8 mouse cellular contexts compared by ENCODE assay signal in genomic region chr17:35980363-35980754, GRCm38 (mm10). TPM values are rescaled to one million over a fixed set of nuclear protein-coding genes. Genes with fewer than 3 reads are reported as not detected.
DNase-seq lines count a peak whose midpoint lies in the region; ATAC-seq and TF ChIP-seq lines count a peak whose summit lies in the region.

No protein-coding gene starts in this region.

- H3K4me3 ChIP-seq in C2C12 (ENCODE audit: insufficient read depth, poor library complexity, severe bottlenecking) = peak overlapping the region; percentile 89
- peak overlapping the region; percentile 99 for H3K4me3 ChIP-seq in heart, embryonic 13.5 days
- H3K4me3 ChIP-seq in kidney, embryonic 16.5 days (ENCODE audit: low read length) = peak overlapping the region; percentile 73
- peak overlapping the region; percentile 76 for H3K4me3 ChIP-seq in liver, embryonic 13.5 days (replicated peaks)
- H3K4me3 ChIP-seq in neural tube, embryonic 12.5 days = peak overlapping the region; percentile 94

- H3K4me1 ChIP-seq in heart, embryonic 13.5 days = peaks cover 21% of the 10 kb centered on the region
- peaks cover 17% of the 10 kb centered on the region for H3K4me1 ChIP-seq in kidney, embryonic 16.5 days (ENCODE audit: insufficient read depth, low read length)
- H3K4me1 ChIP-seq in liver, embryonic 13.5 days (replicated peaks) = peaks cover 38% of the 10 kb centered on the region
- peaks cover 21% of the 10 kb centered on the region for H3K4me1 ChIP-seq in neural tube, embryonic 12.5 days

- peaks cover 25% of the 10 kb centered on the region for H3K79me3 ChIP-seq in C2C12 (ENCODE audit: low read depth)

- peak overlapping the region; percentile 95 for H3ac ChIP-seq in C2C12 (ENCODE audit: control insufficient read depth, insufficient read length, low read depth)

- H3K9ac ChIP-seq in heart, embryonic 13.5 days = peak overlapping the region; percentile 94
- H3K9ac ChIP-seq in kidney, embryonic 16.5 days (replicated peaks; ENCODE audit: low read length) = peak overlapping the region; percentile 79
- H3K9ac ChIP-seq in liver, embryonic 13.5 days = peak overlapping the region; percentile 78
- peak overlapping the region; percentile 86 for H3K9ac ChIP-seq in neural tube, embryonic 12.5 days

- peak; percentile 62 for DNase-seq in adrenal gland, postnatal 25 days
- no peak for DNase-seq in liver, embryonic 13.5 days

- no peaks in the 10 kb centered on the region for H3K9me3 ChIP-seq in heart, embryonic 13.5 days
- H3K9me3 ChIP-seq in kidney, embryonic 16.5 days (ENCODE audit: low read length) = no peaks in the 10 kb centered on the region
- no peaks in the 10 kb centered on the region for H3K9me3 ChIP-seq in liver, embryonic 13.5 days (replicated peaks)
- H3K9me3 ChIP-seq in neural tube, embryonic 12.5 days = no peaks in the 10 kb centered on the region

- no peak for TF ChIP-seq CTCF in C2C12 (IDR thresholded peaks at IDR 0.05; ENCODE audit: control insufficient read depth, insufficient read depth, insufficient read length)

- peak overlapping the region; percentile 96 for H3K27ac ChIP-seq in heart, embryonic 13.5 days (replicated peaks)
- peak overlapping the region; percentile 96 for H3K27ac ChIP-seq in kidney, embryonic 16.5 days (ENCODE audit: low read length)
- H3K27ac ChIP-seq in liver, embryonic 13.5 days = peak overlapping the region; percentile 81
- peak overlapping the region; percentile 86 for H3K27ac ChIP-seq in neural tube, embryonic 12.5 days

- WGBS in heart, embryonic 13.5 days = under 1% methylated on average over 29 of the region's 29 CpGs
- 0% methylated on average over 28 of the region's 29 CpGs for WGBS in kidney, embryonic 16.5 days
- WGBS in liver, embryonic 13.5 days (ENCODE audit: insufficient replicate concordance) = under 1% methylated on average over 29 of the region's 29 CpGs
- WGBS in neural tube, embryonic 12.5 days = under 1% methylated on average over 29 of the region's 29 CpGs

- ATAC-seq in erythroblast, adult 5-6 weeks (replicated peaks; ENCODE audit: low FRiP score, poor library complexity, severe bottlenecking) = 0 out of 2 replicates have a peak, but pooled peaks have one; percentile 21
- ATAC-seq in heart, embryonic 13.5 days (ENCODE audit: extremely low read depth, insufficient number of reproducible peaks, low FRiP score, low TSS enrichment) = 0 out of 2 replicates have a peak, but pooled peaks have one; percentile 2
- peak; percentile 49 for ATAC-seq in kidney, embryonic 16.5 days (ENCODE audit: low FRiP score, low TSS enrichment)
- ATAC-seq in liver, embryonic 13.5 days (ENCODE audit: low read depth) = peak; percentile 14
- peak; percentile 14; the same call in 1 of the 2 replicates for ATAC-seq in neural tube, embryonic 12.5 days (ENCODE audit: low FRiP score, low read depth)
- no peak for ATAC-seq in megakaryocyte progenitor cell, adult 5-6 weeks (replicated peaks; ENCODE audit: poor library complexity)

- peaks cover 43% of the 10 kb centered on the region for H3K36me3 ChIP-seq in C2C12 (ENCODE audit: control insufficient read depth, insufficient read depth)
- peaks cover 61% of the 10 kb centered on the region for H3K36me3 ChIP-seq in heart, embryonic 13.5 days
- H3K36me3 ChIP-seq in kidney, embryonic 16.5 days (ENCODE audit: insufficient read depth, low read length) = peaks cover 27% of the 10 kb centered on the region
- H3K36me3 ChIP-seq in liver, embryonic 13.5 days = peaks cover 34% of the 10 kb centered on the region
- H3K36me3 ChIP-seq in neural tube, embryonic 12.5 days = peaks cover 37% of the 10 kb centered on the region

- peak overlapping the region; percentile 90 for H3K4me2 ChIP-seq in heart, embryonic 13.5 days
- H3K4me2 ChIP-seq in kidney, embryonic 16.5 days (replicated peaks; ENCODE audit: low read depth, low read length) = peak overlapping the region; percentile 69
- peak overlapping the region; percentile 98 for H3K4me2 ChIP-seq in liver, embryonic 13.5 days
- H3K4me2 ChIP-seq in neural tube, embryonic 12.5 days (replicated peaks) = peak overlapping the region; percentile 90

- no peaks in the 10 kb centered on the region for H3K27me3 ChIP-seq in C2C12 (ENCODE audit: control insufficient read depth, insufficient read depth, insufficient read length)
- no peaks in the 10 kb centered on the region for H3K27me3 ChIP-seq in heart, embryonic 13.5 days (replicated peaks)
- no peaks in the 10 kb centered on the region for H3K27me3 ChIP-seq in kidney, embryonic 16.5 days (ENCODE audit: insufficient read depth, low read length)
- no peaks in the 10 kb centered on the region for H3K27me3 ChIP-seq in liver, embryonic 13.5 days
- H3K27me3 ChIP-seq in neural tube, embryonic 12.5 days (replicated peaks) = no peaks in the 10 kb centered on the region

- H3K79me2 ChIP-seq in C2C12 (ENCODE audit: control insufficient read depth, insufficient read depth) = peaks cover 50% of the 10 kb centered on the region

TF ChIP-seq in C2C12, 6 proteins besides CTCF, POLR2A, EP300 and RAD21 (continues in another document):
- no peak for TF ChIP-seq MAX (IDR thresholded peaks at IDR 0.05)
- TF ChIP-seq MYOD1 (IDR thresholded peaks at IDR 0.05; ENCODE audit: control insufficient read depth, insufficient read length, low read depth) = no peak

RNA-seq across cellular contexts. Expression of gene Prr3, which starts 0.3 kb away (rescaled TPM):
- polyA plus RNA-seq in C2C12 (2012; fragmentation: generic; extraction: Trizol) = 13.7 TPM
- total RNA-seq in adrenal gland, postnatal 25 days (2021) = 26.8 and 27.8 TPM in 2 replicates
- total RNA-seq in erythroblast, adult 5-6 weeks (2015; ENCODE audit: low replicate concordance) = 2.3 TPM in 1 of 2 replicates, not detected in the other
- 3.0 and 5.4 TPM in 2 replicates for total RNA-seq in erythroblast, adult 5-6 weeks (2017; ENCODE audit: low replicate concordance)
- polyA plus RNA-seq in heart, embryonic 13.5 days (2015; fragmentation: Nextera tagmentation; extraction: Ambion mirVana) = 17.6 and 18.1 TPM in 2 replicates
- polyA plus RNA-seq in kidney, embryonic 16.5 days (2015; fragmentation: Nextera tagmentation; extraction: Ambion mirVana) = 46.6 and 47.9 TPM in 2 replicates
- polyA plus RNA-seq in liver, embryonic 13.5 days (2015; fragmentation: Nextera tagmentation; extraction: Ambion mirVana) = 8.3 and 8.7 TPM in 2 replicates
- polyA plus RNA-seq in neural tube, embryonic 12.5 days (2016; fragmentation: Nextera tagmentation; extraction: Ambion mirVana) = 50.9 and 56.1 TPM in 2 replicates
- 18.5 and 20.3 TPM in 2 replicates for total RNA-seq in megakaryocyte progenitor cell, adult 5-6 weeks (2015)
- total RNA-seq in megakaryocyte progenitor cell, adult 5-6 weeks (2017) = 11.9 and 13.3 TPM in 2 replicates

RNA-seq across cellular contexts. Expression of gene Gnl1, which starts 0.7 kb away (rescaled TPM):
- 71.7 TPM for polyA plus RNA-seq in C2C12 (2012; fragmentation: generic; extraction: Trizol)
- 43.9 and 52.5 TPM in 2 replicates for total RNA-seq in adrenal gland, postnatal 25 days (2021)
- total RNA-seq in erythroblast, adult 5-6 weeks (2015; ENCODE audit: low replicate concordance) = 1.5 and 3.3 TPM in 2 replicates
- 2.0 and 4.3 TPM in 2 replicates for total RNA-seq in erythroblast, adult 5-6 weeks (2017; ENCODE audit: low replicate concordance)
- polyA plus RNA-seq in heart, embryonic 13.5 days (2015; fragmentation: Nextera tagmentation; extraction: Ambion mirVana) = 38.9 and 40.3 TPM in 2 replicates
- polyA plus RNA-seq in kidney, embryonic 16.5 days (2015; fragmentation: Nextera tagmentation; extraction: Ambion mirVana) = 55.7 and 57.8 TPM in 2 replicates
- 14.6 and 15.2 TPM in 2 replicates for polyA plus RNA-seq in liver, embryonic 13.5 days (2015; fragmentation: Nextera tagmentation; extraction: Ambion mirVana)
- polyA plus RNA-seq in neural tube, embryonic 12.5 days (2016; fragmentation: Nextera tagmentation; extraction: Ambion mirVana) = 53.3 and 53.5 TPM in 2 replicates
- 10.0 and 12.4 TPM in 2 replicates for total RNA-seq in megakaryocyte progenitor cell, adult 5-6 weeks (2015)
- total RNA-seq in megakaryocyte progenitor cell, adult 5-6 weeks (2017) = 18.5 and 27.3 TPM in 2 replicates

RNA-seq across cellular contexts. Expression of gene Abcf1, which starts 10.8 kb away (rescaled TPM):
- 82.6 TPM for polyA plus RNA-seq in C2C12 (2012; fragmentation: generic; extraction: Trizol)
- total RNA-seq in adrenal gland, postnatal 25 days (2021) = 99.5 and 116 TPM in 2 replicates
- 13.0 and 13.6 TPM in 2 replicates for total RNA-seq in erythroblast, adult 5-6 weeks (2015; ENCODE audit: low replicate concordance)
- 33.9 and 71.4 TPM in 2 replicates for total RNA-seq in erythroblast, adult 5-6 weeks (2017; ENCODE audit: low replicate concordance)
- polyA plus RNA-seq in heart, embryonic 13.5 days (2015; fragmentation: Nextera tagmentation; extraction: Ambion mirVana) = 64.6 and 67.6 TPM in 2 replicates
- polyA plus RNA-seq in kidney, embryonic 16.5 days (2015; fragmentation: Nextera tagmentation; extraction: Ambion mirVana) = 80.7 and 95.8 TPM in 2 replicates
- 81.3 and 110 TPM in 2 replicates for polyA plus RNA-seq in liver, embryonic 13.5 days (2015; fragmentation: Nextera tagmentation; extraction: Ambion mirVana)
- 105 and 112 TPM in 2 replicates for polyA plus RNA-seq in neural tube, embryonic 12.5 days (2016; fragmentation: Nextera tagmentation; extraction: Ambion mirVana)
- 46.1 and 50.1 TPM in 2 replicates for total RNA-seq in megakaryocyte progenitor cell, adult 5-6 weeks (2015)
- total RNA-seq in megakaryocyte progenitor cell, adult 5-6 weeks (2017) = 150 and 251 TPM in 2 replicates

RNA-seq across cellular contexts. Expression of gene H2-T24, which starts 40.0 kb away (rescaled TPM):
- 0.16 TPM for polyA plus RNA-seq in C2C12 (2012; fragmentation: generic; extraction: Trizol)
- total RNA-seq in adrenal gland, postnatal 25 days (2021) = 4.6 and 6.4 TPM in 2 replicates
- total RNA-seq in erythroblast, adult 5-6 weeks (2015; ENCODE audit: low replicate concordance) = 161 and 177 TPM in 2 replicates
- total RNA-seq in erythroblast, adult 5-6 weeks (2017; ENCODE audit: low replicate concordance) = 587 and 609 TPM in 2 replicates
- 2.4 and 2.8 TPM in 2 replicates for polyA plus RNA-seq in heart, embryonic 13.5 days (2015; fragmentation: Nextera tagmentation; extraction: Ambion mirVana)
- 2.2 and 3.1 TPM in 2 replicates for polyA plus RNA-seq in kidney, embryonic 16.5 days (2015; fragmentation: Nextera tagmentation; extraction: Ambion mirVana)
- polyA plus RNA-seq in liver, embryonic 13.5 days (2015; fragmentation: Nextera tagmentation; extraction: Ambion mirVana) = 5.2 and 5.7 TPM in 2 replicates
- 4.5 and 5.2 TPM in 2 replicates for polyA plus RNA-seq in neural tube, embryonic 12.5 days (2016; fragmentation: Nextera tagmentation; extraction: Ambion mirVana)
- 2.5 and 2.7 TPM in 2 replicates for total RNA-seq in megakaryocyte progenitor cell, adult 5-6 weeks (2015)
- total RNA-seq in megakaryocyte progenitor cell, adult 5-6 weeks (2017) = 12.6 and 13.0 TPM in 2 replicates

RNA-seq across cellular contexts. Expression of gene H2-T23, which starts 52.3 kb away (rescaled TPM):
- polyA plus RNA-seq in C2C12 (2012; fragmentation: generic; extraction: Trizol) = 7.0 TPM
- total RNA-seq in adrenal gland, postnatal 25 days (2021) = 30.5 and 46.6 TPM in 2 replicates
- 249 and 264 TPM in 2 replicates for total RNA-seq in erythroblast, adult 5-6 weeks (2015; ENCODE audit: low replicate concordance)
- 271 and 275 TPM in 2 replicates for total RNA-seq in erythroblast, adult 5-6 weeks (2017; ENCODE audit: low replicate concordance)
- polyA plus RNA-seq in heart, embryonic 13.5 days (2015; fragmentation: Nextera tagmentation; extraction: Ambion mirVana) = 4.8 and 5.0 TPM in 2 replicates
- polyA plus RNA-seq in kidney, embryonic 16.5 days (2015; fragmentation: Nextera tagmentation; extraction: Ambion mirVana) = 4.5 and 5.9 TPM in 2 replicates
- 23.1 and 24.0 TPM in 2 replicates for polyA plus RNA-seq in liver, embryonic 13.5 days (2015; fragmentation: Nextera tagmentation; extraction: Ambion mirVana)
- polyA plus RNA-seq in neural tube, embryonic 12.5 days (2016; fragmentation: Nextera tagmentation; extraction: Ambion mirVana) = 3.6 and 4.0 TPM in 2 replicates
- 57.1 and 77.2 TPM in 2 replicates for total RNA-seq in megakaryocyte progenitor cell, adult 5-6 weeks (2015)
- 65.6 and 67.5 TPM in 2 replicates for total RNA-seq in megakaryocyte progenitor cell, adult 5-6 weeks (2017)
